Mouse (Mus musculus): Measurements from ENCODE around the gene Psmb7. TPM values are rescaled to one million over a fixed set of nuclear protein-coding genes. Genes with fewer than 3 reads are reported as not detected.

Psmb7 gene
- polyA plus RNA-seq (2012; rRNA removed) = 15.4 and 28.4 TPM in 2 replicates

DNA sequence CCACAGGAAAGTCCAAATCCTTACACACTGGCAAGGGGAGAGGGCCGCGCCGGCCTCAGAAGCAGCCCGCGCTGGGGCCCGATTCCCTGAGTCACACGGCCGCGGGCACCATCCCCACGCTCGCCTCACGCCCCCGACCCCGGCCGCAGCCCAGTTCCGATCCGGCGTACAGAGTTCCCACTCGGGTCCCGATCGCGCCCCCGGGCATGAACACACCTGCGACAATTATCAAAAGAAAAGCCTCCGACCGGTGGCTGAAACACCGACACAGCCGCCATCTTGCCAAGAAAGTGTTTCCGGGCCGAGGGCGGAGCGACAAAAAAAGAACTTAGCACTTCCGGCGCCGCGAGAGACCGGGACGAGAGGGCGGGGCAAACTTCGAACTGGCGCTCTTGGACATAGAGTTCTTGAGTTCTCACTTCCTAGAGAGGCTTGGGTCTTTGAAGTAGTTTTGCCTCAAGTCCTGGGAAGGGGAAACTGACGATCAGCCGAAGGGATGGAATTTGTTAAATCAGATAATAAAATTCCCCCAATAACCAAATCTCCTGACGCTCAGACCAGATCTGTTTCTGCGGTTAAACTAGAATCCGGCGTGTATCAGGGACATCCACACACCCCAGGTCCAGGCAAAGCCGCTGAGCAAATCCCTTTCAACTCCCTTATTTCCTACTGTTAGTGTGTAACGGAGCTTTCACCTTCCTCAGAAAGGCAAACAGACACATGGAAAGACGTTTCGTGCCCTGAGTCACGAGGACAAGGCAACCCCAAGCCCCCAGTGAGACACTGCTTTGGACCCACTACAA is at the start of gene Psmb7:
TSS of gene Psmb7 (minus strand) at position 463 of the 803 bp plus-strand sequence.
- peaks cover 21% of the 10 kb centered on the region for H3K36me3 ChIP-seq (ENCODE audit: control insufficient read depth, insufficient read depth, low read length)
- no peak for TF ChIP-seq CTCF (IDR thresholded peaks at IDR 0.05; ENCODE audit: extremely low read depth, insufficient read length, insufficient replicate concordance, low read depth, low read length)
- no peak for TF ChIP-seq POLR2A (IDR thresholded peaks at IDR 0.05; ENCODE audit: low read depth, low read length)
- WGBS = 2% methylated on average over 52 of the region's 52 CpGs
- peaks cover 3% of the 10 kb centered on the region; the same call in 1 of the 2 replicates for H3K4me1 ChIP-seq (ENCODE audit: control insufficient read depth, insufficient read depth, insufficient read length, low read length)
- peak within 1 kb of the TSS; percentile 82 for H3K4me3 ChIP-seq (ENCODE audit: low read depth, low read length)
- no peaks in the 10 kb centered on the region for H3K27me3 ChIP-seq (ENCODE audit: control insufficient read depth, insufficient read depth, low read length)
- H3K27ac ChIP-seq (ENCODE audit: insufficient read depth, low read depth, low read length) = no peak within 1 kb of the TSS

DNA sequence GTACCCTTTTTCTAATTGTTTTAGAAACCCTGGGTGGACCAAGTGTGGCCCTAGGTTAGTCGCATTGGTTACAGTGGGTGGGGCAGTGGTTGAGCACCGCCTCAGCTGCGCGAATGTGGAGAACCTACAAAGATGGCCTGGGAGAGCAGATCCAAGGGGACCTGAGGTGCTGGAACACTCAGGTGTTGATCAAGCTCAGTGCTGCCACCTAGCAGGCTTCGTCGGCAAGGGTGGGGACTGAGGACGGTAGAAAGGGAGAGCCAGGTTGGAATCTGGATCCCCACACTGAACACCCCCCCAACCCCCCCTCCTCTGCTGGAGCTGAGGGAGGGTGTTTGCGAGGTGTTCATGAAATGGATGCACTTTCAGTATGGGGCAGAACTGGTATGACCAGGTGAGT is 47.7 kb upstream of the Psmb7 start:
- 0 out of 2 replicates have a peak, but pooled peaks cover 2% of the 10 kb centered on the region for H3K4me1 ChIP-seq (ENCODE audit: control insufficient read depth, insufficient read depth, insufficient read length, low read length)
- WGBS = 10% methylated on average over 8 of the region's 8 CpGs
- no peak overlapping the region for H3K27ac ChIP-seq (ENCODE audit: insufficient read depth, low read depth, low read length)
- no peak overlapping the region for H3K4me3 ChIP-seq (ENCODE audit: low read depth, low read length)
- no peaks in the 10 kb centered on the region for H3K36me3 ChIP-seq (ENCODE audit: control insufficient read depth, insufficient read depth, low read length)
- H3K27me3 ChIP-seq (ENCODE audit: control insufficient read depth, insufficient read depth, low read length) = no peaks in the 10 kb centered on the region
- peak; percentile 47; the same call in 1 of the 2 replicates for TF ChIP-seq CTCF (IDR thresholded peaks at IDR 0.05; ENCODE audit: extremely low read depth, insufficient read length, insufficient replicate concordance, low read depth, low read length)
- TF ChIP-seq POLR2A (IDR thresholded peaks at IDR 0.05; ENCODE audit: low read depth, low read length) = no peak

DNA sequence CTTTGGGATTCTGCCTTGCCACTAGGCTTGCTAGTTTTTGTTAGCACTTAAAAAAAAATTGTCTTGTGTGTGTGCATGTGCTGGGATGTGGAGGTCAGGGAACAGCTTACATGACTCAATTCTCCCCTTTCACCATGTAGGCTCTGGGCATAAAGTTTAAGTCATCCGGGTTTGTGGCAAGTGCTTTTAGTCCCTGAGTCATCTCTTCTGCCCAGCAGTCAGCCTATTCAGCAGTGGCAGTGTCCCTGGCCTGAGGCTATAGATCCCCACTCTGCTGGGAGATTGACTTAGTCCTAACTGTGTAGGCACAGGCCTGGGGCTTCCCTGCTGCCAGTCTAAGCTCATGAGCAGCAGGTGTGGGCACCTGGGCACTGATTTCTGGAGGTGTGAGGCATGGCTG is 46.0 kb upstream of the Psmb7 start:
- Histone ChIP-seq H3K27ac (ENCODE audit: insufficient read depth, low read depth, low read length) (no peak overlapping the region), H3K4me3 (ENCODE audit: low read depth, low read length) (no peak overlapping the region), H3K27me3 (ENCODE audit: control insufficient read depth, insufficient read depth, low read length) (no peaks in the 10 kb centered on the region), H3K4me1 (ENCODE audit: control insufficient read depth, insufficient read depth, insufficient read length, low read length) (0 out of 2 replicates have a peak, but pooled peaks cover 2% of the 10 kb centered on the region), H3K36me3 (ENCODE audit: control insufficient read depth, insufficient read depth, low read length) (no peaks in the 10 kb centered on the region)
- 72% methylated on average over 1 of the region's 1 CpGs for WGBS
- TF ChIP-seq POLR2A (IDR thresholded peaks at IDR 0.05; ENCODE audit: low read depth, low read length) = no peak
- TF ChIP-seq CTCF (IDR thresholded peaks at IDR 0.05; ENCODE audit: extremely low read depth, insufficient read length, insufficient replicate concordance, low read depth, low read length) = no peak

DNA sequence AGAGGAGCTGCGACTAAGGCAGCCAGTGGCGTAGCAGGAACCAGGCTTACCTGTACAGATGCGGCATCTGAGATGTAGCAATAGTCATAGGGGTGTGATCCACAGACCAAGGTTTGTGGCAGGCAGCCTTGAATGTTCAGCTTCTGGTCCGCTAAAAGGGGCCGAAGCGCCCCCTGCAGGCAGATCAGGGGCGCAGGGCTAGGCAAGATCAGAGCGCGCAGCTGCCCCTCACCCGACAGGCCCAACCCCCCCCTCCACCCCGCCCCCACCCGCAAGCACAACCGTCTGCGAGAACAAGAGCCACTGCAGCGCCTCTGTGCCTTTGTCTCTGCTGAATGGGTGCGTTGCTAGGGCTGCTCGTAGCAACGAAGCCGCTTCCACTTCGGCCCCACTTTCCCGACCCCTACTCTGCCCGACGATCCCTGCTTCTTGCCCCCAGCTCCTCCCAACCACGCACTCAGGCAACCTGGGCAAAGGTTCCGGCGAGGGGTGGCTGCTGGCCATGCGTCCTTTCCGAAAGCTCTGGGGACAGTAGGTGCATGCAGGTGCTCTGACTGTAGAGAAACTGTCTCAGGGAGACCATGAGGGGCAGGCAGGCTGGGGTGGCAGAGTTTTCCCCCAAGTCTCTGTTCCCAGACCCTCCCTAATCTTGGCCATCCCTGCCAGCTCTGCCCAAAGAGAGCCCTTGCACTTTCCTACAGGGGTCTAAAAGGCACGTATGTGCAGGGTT is 45.1 kb upstream of the Psmb7 start:
- Histone ChIP-seq H3K4me3 (ENCODE audit: low read depth, low read length) (no peak overlapping the region), H3K27me3 (ENCODE audit: control insufficient read depth, insufficient read depth, low read length) (no peaks in the 10 kb centered on the region), H3K4me1 (ENCODE audit: control insufficient read depth, insufficient read depth, insufficient read length, low read length) (0 out of 2 replicates have a peak, but pooled peaks cover 2% of the 10 kb centered on the region), H3K27ac (ENCODE audit: insufficient read depth, low read depth, low read length) (no peak overlapping the region), H3K36me3 (ENCODE audit: control insufficient read depth, insufficient read depth, low read length) (no peaks in the 10 kb centered on the region)
- 7% methylated on average over 28 of the region's 29 CpGs for WGBS
- no peak for TF ChIP-seq POLR2A (IDR thresholded peaks at IDR 0.05; ENCODE audit: low read depth, low read length)
- peak; percentile 14; the same call in 1 of the 2 replicates for TF ChIP-seq CTCF (IDR thresholded peaks at IDR 0.05; ENCODE audit: extremely low read depth, insufficient read length, insufficient replicate concordance, low read depth, low read length)

DNA sequence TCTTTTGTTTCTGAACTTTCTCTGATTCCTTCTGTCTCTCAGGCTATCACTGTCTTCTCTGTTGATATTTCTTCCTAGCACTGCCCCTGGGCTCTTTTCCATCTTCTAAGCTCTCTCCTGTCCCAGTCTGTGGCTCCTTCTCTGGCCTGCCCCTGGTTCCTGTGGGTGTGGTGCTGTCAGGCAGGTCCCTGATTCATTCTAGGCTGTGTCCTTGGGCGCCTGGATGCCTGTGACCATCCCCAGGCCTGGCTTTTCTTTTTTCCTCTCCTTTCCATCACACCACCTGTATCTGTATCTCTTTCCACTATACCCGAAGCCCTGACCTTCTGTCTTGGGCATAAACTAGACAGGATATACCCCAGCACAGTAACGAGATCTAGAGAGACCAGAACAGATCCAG is 41.9 kb upstream of the Psmb7 start:
- WGBS = 60% methylated on average over 3 of the region's 3 CpGs
- no peak overlapping the region for H3K27ac ChIP-seq (ENCODE audit: insufficient read depth, low read depth, low read length)
- H3K4me1 ChIP-seq (ENCODE audit: control insufficient read depth, insufficient read depth, insufficient read length, low read length) = 0 out of 2 replicates have a peak, but pooled peaks cover 2% of the 10 kb centered on the region
- TF ChIP-seq POLR2A (IDR thresholded peaks at IDR 0.05; ENCODE audit: low read depth, low read length) (no peak), CTCF (IDR thresholded peaks at IDR 0.05; ENCODE audit: extremely low read depth, insufficient read length, insufficient replicate concordance, low read depth, low read length) (no peak)
- H3K27me3 ChIP-seq (ENCODE audit: control insufficient read depth, insufficient read depth, low read length) = no peaks in the 10 kb centered on the region
- no peaks in the 10 kb centered on the region for H3K36me3 ChIP-seq (ENCODE audit: control insufficient read depth, insufficient read depth, low read length)
- no peak overlapping the region for H3K4me3 ChIP-seq (ENCODE audit: low read depth, low read length)

DNA sequence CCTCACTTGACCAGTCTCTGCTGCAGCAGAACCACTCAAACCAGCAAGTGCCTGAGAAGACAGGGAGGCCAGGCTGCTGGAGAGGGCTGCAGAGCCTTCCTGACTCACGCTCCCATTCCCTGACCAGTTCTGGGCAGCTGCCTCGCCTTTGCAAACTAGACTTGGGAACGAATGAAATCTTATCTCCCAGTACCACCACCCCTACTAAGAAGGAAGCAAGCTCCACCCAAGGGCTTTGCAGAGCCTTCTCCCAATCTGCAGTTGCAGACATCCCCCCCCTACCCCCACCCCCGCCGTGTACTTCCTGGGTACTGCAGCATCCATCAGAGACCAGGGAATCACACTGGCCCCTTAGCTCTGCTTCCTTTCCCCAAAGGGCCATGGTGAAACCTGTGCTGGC is 39.2 kb upstream of the Psmb7 start:
- Histone ChIP-seq H3K4me3 (ENCODE audit: low read depth, low read length) (no peak overlapping the region), H3K4me1 (ENCODE audit: control insufficient read depth, insufficient read depth, insufficient read length, low read length) (no peaks in the 10 kb centered on the region), H3K27me3 (ENCODE audit: control insufficient read depth, insufficient read depth, low read length) (no peaks in the 10 kb centered on the region), H3K27ac (ENCODE audit: insufficient read depth, low read depth, low read length) (no peak overlapping the region), H3K36me3 (ENCODE audit: control insufficient read depth, insufficient read depth, low read length) (no peaks in the 10 kb centered on the region)
- TF ChIP-seq CTCF (IDR thresholded peaks at IDR 0.05; ENCODE audit: extremely low read depth, insufficient read length, insufficient replicate concordance, low read depth, low read length) (no peak), POLR2A (IDR thresholded peaks at IDR 0.05; ENCODE audit: low read depth, low read length) (no peak)
- WGBS = 59% methylated on average over 5 of the region's 5 CpGs

DNA sequence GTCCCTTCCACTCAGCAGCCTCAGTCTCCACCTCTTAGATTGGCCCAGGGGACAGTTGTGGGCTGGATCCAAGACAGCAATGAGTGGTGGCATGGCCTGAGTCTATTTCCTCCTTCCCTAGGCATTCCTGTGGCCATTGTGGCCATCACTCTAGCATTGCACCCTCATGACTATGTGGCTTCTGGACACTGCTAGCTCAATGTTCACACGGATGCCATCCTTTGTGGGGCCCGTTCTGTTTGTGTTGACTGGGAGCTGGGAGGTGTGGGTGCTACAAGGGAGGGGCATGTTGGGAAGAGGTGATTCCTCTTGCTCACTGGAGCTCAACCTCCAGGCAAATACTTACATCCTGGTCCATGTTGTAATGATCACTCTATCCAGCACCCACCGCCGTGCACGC is 38.3 kb upstream of the Psmb7 start:
- no peak for TF ChIP-seq CTCF (IDR thresholded peaks at IDR 0.05; ENCODE audit: extremely low read depth, insufficient read length, insufficient replicate concordance, low read depth, low read length)
- no peak for TF ChIP-seq POLR2A (IDR thresholded peaks at IDR 0.05; ENCODE audit: low read depth, low read length)
- no peaks in the 10 kb centered on the region for H3K27me3 ChIP-seq (ENCODE audit: control insufficient read depth, insufficient read depth, low read length)
- H3K27ac ChIP-seq (ENCODE audit: insufficient read depth, low read depth, low read length) = no peak overlapping the region
- H3K4me1 ChIP-seq (ENCODE audit: control insufficient read depth, insufficient read depth, insufficient read length, low read length) = no peaks in the 10 kb centered on the region
- WGBS = 87% methylated on average over 5 of the region's 5 CpGs
- H3K36me3 ChIP-seq (ENCODE audit: control insufficient read depth, insufficient read depth, low read length) = no peaks in the 10 kb centered on the region
- H3K4me3 ChIP-seq (ENCODE audit: low read depth, low read length) = no peak overlapping the region

Data from small intestine, adult 2 months (tissue).